Mouse (Mus musculus): ENCODE data around the gene Uba2.

DNA sequence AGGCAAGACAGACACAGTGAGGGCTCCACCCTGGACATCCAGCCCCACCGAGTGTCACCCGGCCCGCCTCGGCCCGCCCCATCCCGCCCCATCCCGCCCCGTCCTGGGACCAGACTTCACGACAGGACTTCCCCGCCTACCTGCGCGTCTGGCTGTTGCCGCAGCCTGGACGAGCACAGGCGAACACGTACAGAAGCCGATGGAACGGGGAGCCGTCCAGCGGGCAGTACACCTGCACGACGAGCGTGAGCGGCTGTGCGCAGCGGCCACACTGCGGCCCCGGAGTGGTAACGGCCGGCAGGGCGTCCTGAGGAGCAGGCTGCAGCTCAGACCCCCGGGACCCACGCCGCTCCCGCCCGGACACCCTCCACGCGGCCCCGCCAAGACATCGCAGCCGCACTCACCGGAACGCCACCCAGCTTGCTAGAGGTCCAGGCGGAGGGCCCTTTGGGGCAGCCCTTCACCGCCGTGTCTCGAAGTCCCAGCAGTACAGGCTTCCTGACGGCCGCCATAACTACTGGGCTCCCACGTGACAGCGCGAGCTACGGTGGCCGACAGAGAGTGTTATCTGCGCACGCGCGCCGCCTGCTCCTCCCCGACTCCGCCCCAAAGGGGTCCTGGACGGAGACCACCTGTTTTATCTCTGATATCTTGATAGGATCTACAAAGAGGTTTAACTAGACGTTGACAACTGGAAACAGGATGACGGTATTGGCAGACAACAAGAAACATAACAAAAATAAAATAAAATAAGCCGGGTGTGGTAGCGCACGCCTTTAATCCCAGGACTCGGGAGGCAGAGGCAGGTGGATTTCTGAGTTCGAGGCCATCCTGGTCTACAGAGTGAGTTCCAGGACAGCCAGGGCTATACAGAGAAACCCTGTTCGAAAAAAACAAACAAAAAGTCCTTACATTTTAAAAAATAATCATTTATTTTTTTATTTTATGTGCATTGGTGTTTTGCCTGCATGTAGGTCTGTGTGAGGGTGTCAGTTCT is 27.0 kb upstream of the Uba2 start, which contains the start of gene Pdcd2l:
- TF ChIP-seq POLR2A (IDR thresholded peaks at IDR 0.05; ENCODE audit: low read depth, low read length) (peak; percentile 22), CTCF (conservative IDR thresholded peaks at IDR 0.05; ENCODE audit: insufficient read depth, insufficient read length, low read depth, low read length) (no peak)
